Mouse (Mus musculus): ENCODE measurements around the gene Sbno2. TPM values are rescaled to one million over a fixed set of nuclear protein-coding genes. Genes with fewer than 3 reads are reported as not detected.

Gene Sbno2
- polyA plus RNA-seq, 1 experiment = 127 TPM

DNA sequence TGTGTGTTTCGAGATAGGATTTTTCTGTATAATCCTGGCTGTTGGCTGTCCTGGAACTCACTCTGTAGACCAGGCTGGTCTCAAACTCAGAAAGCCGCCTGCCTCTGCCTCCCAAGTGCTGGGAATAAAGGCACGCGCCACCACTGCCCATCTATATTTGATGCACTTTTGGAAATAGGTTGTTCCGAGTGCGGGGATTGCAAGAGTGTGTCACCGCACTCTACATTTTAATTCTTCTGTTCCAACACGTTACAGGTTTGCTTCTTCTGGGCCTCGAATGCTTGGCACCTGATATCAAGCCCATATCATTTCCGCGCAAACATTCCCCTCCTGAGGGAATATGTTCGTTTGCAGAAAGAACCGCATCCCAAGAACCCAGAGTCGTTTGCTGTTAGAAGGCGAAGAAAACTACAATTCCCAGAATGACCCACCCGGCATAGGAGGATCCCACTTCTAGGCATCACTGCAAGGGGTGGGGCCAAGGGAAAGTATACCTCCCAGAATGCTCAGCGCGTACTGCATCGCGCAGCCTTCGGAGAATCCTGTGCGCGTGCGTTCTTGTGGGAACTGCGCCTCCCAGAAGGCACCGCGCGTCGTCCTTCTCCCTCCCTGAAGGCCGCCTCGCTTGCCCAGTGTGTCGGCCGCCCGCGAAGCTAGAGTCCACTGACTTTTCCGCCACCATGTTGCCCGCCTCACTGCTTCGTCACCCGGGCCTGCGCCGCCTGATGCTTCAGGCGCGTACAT, 36.6 kb upstream of the Sbno2 start:
- peaks cover 36% of the 10 kb centered on the region for H3K4me1 ChIP-seq (replicated peaks; ENCODE audit: control insufficient read depth, insufficient read depth, low read length)
- DNase-seq = peak; percentile 94
- H3K36me3 ChIP-seq (ENCODE audit: control insufficient read depth, insufficient read depth, low read length) = no peaks in the 10 kb centered on the region
- no peaks in the 10 kb centered on the region; the same call in 1 of the 2 replicates for H3K27me3 ChIP-seq (ENCODE audit: control insufficient read depth, insufficient read depth, low read length)
- peak overlapping the region; percentile 93 for H3K4me3 ChIP-seq (ENCODE audit: control insufficient read depth, insufficient read depth, low read length)
- TF ChIP-seq CTCF (IDR thresholded peaks at IDR 0.05; ENCODE audit: borderline replicate concordance, control insufficient read depth, extremely low read depth, insufficient read depth, low read length, poor library complexity) (0 out of 2 replicates have a peak, but pooled peaks have one; percentile 48), POLR2A (IDR thresholded peaks at IDR 0.05; ENCODE audit: control insufficient read depth, extremely low read depth, insufficient read depth, low read length, poor library complexity) (peak; percentile 63; the same call in 1 of the 2 replicates)
- peak overlapping the region; percentile 9; the same call in 1 of the 2 replicates for H3K27ac ChIP-seq (ENCODE audit: control insufficient read depth, insufficient read depth, low read length)
- WGBS = under 1% methylated on average over 43 of the region's 43 CpGs

DNA sequence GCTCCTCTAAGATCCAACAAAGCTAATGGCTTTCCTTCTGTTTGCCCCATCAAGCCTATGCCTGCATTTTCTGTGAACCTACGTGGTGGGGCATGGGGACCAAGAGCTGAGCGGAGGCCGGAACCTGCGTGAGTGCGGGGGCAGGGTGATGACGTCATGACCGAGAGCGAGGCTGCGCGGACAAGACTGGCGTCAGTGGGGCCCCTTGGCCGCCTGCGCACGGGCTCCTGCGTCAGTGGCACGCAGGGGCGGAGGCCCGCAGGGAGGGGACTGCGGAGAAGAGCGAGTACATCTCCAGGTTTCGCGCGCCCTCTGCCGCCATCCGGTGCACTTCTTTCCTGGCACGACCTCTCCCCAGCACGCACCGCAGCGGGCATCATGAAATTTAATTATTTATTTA, 35.9 kb upstream of the Sbno2 start:
- under 1% methylated on average over 29 of the region's 29 CpGs for WGBS
- peak; percentile 96 for DNase-seq

DNA sequence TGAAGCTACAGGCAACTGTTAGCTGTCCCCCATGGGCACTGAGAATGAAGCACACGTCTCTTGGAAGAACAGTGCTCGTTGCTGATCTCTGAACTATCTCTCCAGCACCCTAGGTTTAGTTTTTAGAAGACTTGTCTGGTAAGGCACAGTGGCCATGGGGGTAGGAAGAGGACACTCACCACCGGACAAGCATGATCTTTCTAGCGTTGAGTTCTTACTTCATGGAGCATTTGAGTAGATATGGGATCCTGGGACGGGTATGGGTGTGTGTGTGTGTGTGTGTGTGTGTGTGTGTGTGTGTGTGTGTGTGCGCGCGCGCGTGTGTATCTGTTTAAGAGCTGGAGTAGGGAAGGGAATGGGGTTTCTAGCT, 35.3 kb upstream of the Sbno2 start, which contains the start of gene Cbarp:
Gene Cbarp (minus strand): TSS at position 170 of the 370 bp plus-strand sequence.
- TF ChIP-seq POLR2A (IDR thresholded peaks at IDR 0.05; ENCODE audit: control insufficient read depth, extremely low read depth, insufficient read depth, low read length, poor library complexity) (no peak), CTCF (IDR thresholded peaks at IDR 0.05; ENCODE audit: borderline replicate concordance, control insufficient read depth, extremely low read depth, insufficient read depth, low read length, poor library complexity) (no peak)
- H3K4me1 ChIP-seq (replicated peaks; ENCODE audit: control insufficient read depth, insufficient read depth, low read length) = peaks cover 40% of the 10 kb centered on the region
- H3K27ac ChIP-seq (ENCODE audit: control insufficient read depth, insufficient read depth, low read length) = peak within 1 kb of the TSS; percentile 83
- H3K4me3 ChIP-seq (ENCODE audit: control insufficient read depth, insufficient read depth, low read length) = peak within 1 kb of the TSS; percentile 36
- no peak for DNase-seq
- no peaks in the 10 kb centered on the region; the same call in 1 of the 2 replicates for H3K27me3 ChIP-seq (ENCODE audit: control insufficient read depth, insufficient read depth, low read length)
- H3K36me3 ChIP-seq (ENCODE audit: control insufficient read depth, insufficient read depth, low read length) = no peaks in the 10 kb centered on the region
- WGBS = 86% methylated on average over 10 of the region's 10 CpGs

More for the DNA sequence above, 35.9 kb upstream of the Sbno2 start:
- peak overlapping the region; percentile 36 for H3K4me3 ChIP-seq (ENCODE audit: control insufficient read depth, insufficient read depth, low read length)
- TF ChIP-seq CTCF (IDR thresholded peaks at IDR 0.05; ENCODE audit: borderline replicate concordance, control insufficient read depth, extremely low read depth, insufficient read depth, low read length, poor library complexity) = peak; percentile 69; the same call in 1 of the 2 replicates
- TF ChIP-seq POLR2A (IDR thresholded peaks at IDR 0.05; ENCODE audit: control insufficient read depth, extremely low read depth, insufficient read depth, low read length, poor library complexity) = peak; percentile 71
- H3K36me3 ChIP-seq (ENCODE audit: control insufficient read depth, insufficient read depth, low read length) = no peaks in the 10 kb centered on the region
- H3K4me1 ChIP-seq (replicated peaks; ENCODE audit: control insufficient read depth, insufficient read depth, low read length) = peaks cover 40% of the 10 kb centered on the region
- peak overlapping the region; percentile 83 for H3K27ac ChIP-seq (ENCODE audit: control insufficient read depth, insufficient read depth, low read length)
- no peaks in the 10 kb centered on the region; the same call in 1 of the 2 replicates for H3K27me3 ChIP-seq (ENCODE audit: control insufficient read depth, insufficient read depth, low read length)

DNA sequence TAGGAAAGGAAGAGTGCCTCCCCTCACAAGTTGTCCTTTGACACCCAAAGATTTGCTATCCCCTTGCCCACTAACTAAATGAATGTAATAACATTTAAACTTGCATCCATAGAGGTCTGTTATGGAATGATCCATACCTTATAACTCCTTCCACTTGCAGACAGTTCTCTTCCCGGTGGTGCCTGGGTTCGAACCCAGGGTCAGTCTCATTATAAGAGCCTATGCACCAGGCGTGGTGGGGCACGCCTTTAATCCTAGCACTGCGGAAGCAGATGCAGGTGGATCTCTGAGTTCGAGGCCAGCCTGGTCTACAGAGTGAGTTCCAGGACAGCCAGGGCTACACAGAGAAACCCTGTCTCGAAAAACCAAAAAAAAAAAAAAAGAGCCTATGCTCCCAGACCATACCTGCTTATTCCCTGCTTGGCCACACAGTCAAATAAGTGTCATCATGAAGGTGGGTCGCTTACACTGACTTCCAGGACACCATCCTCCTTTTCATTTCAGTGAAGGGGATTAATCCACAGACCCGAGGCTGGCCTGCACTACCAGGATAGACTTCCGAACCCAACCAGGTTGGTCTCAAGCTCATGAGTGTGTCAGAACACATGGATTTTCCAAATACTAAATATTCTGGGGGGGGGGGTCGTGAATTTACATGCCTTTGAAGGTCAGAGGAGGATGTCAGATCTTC, 34.7 kb upstream of the Sbno2 start:
- H3K27ac ChIP-seq (ENCODE audit: control insufficient read depth, insufficient read depth, low read length) = no peak overlapping the region
- no peak overlapping the region for H3K4me3 ChIP-seq (ENCODE audit: control insufficient read depth, insufficient read depth, low read length)
- no peaks in the 10 kb centered on the region for H3K36me3 ChIP-seq (ENCODE audit: control insufficient read depth, insufficient read depth, low read length)
- no peak for TF ChIP-seq POLR2A (IDR thresholded peaks at IDR 0.05; ENCODE audit: control insufficient read depth, extremely low read depth, insufficient read depth, low read length, poor library complexity)
- no peak for TF ChIP-seq CTCF (IDR thresholded peaks at IDR 0.05; ENCODE audit: borderline replicate concordance, control insufficient read depth, extremely low read depth, insufficient read depth, low read length, poor library complexity)
- DNase-seq = no peak
- H3K27me3 ChIP-seq (ENCODE audit: control insufficient read depth, insufficient read depth, low read length) = no peaks in the 10 kb centered on the region; the same call in 1 of the 2 replicates
- WGBS = 85% methylated on average over 11 of the region's 11 CpGs
- H3K4me1 ChIP-seq (replicated peaks; ENCODE audit: control insufficient read depth, insufficient read depth, low read length) = peaks cover 40% of the 10 kb centered on the region

DNA sequence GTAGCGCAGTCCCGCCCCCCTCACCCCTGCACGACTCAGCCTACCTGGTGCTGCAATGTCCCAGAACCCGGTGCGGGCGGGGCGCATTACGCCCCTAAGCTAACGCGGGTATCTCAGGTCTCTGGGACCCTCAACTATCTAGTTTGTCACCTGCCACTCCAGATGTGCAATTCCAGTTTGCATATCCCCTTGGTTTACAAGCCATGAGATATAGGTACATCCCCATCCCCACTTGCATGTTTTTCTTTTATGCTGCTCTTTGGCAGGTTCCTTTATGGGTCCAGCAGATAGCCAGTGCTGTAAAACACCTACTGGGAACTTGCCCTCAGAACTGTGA, 34.0 kb upstream of the Sbno2 start:
- DNase-seq = no peak
- TF ChIP-seq POLR2A (IDR thresholded peaks at IDR 0.05; ENCODE audit: control insufficient read depth, extremely low read depth, insufficient read depth, low read length, poor library complexity) = no peak
- no peak for TF ChIP-seq CTCF (IDR thresholded peaks at IDR 0.05; ENCODE audit: borderline replicate concordance, control insufficient read depth, extremely low read depth, insufficient read depth, low read length, poor library complexity)
- peaks cover 40% of the 10 kb centered on the region for H3K4me1 ChIP-seq (replicated peaks; ENCODE audit: control insufficient read depth, insufficient read depth, low read length)
- no peak overlapping the region for H3K27ac ChIP-seq (ENCODE audit: control insufficient read depth, insufficient read depth, low read length)
- 2% methylated on average over 10 of the region's 10 CpGs for WGBS
- H3K27me3 ChIP-seq (ENCODE audit: control insufficient read depth, insufficient read depth, low read length) = no peaks in the 10 kb centered on the region; the same call in 1 of the 2 replicates
- H3K4me3 ChIP-seq (ENCODE audit: control insufficient read depth, insufficient read depth, low read length) = peak overlapping the region; percentile 44
- H3K36me3 ChIP-seq (ENCODE audit: control insufficient read depth, insufficient read depth, low read length) = no peaks in the 10 kb centered on the region
